Mouse (Mus musculus) liver, embryonic 12.5 days (tissue): ENCODE measurements at regions not wholly inside any gene's neighbourhood (a gene's known extent, or its start where the extent isn't known, plus 50 kb on each side); places are given as distances from the start of the nearest gene placed in this dataset.

Experiments used
- ATAC-seq: fragments of 200-750 bp; cut with Nextera tagmentation; 2 replicates; pipeline ENCODE4 v1.8.0; 2017; ENCODE audit warnings: moderate number of reproducible peaks, mild to moderate bottlenecking, moderate library complexity
- H3K27ac ChIP-seq: fragments of 300-500 bp; sonication (generic); 2 replicates; pipeline ENCODE4 v1.5.1; 2016; ENCODE audit warnings: mild to moderate bottlenecking
- H3K27me3 ChIP-seq: fragments of 300-500 bp; sonication (generic); replicated peaks from 2 replicates; pipeline ENCODE4 v1.6.1; 2016; ENCODE audit warnings: mild to moderate bottlenecking, moderate library complexity
- H3K36me3 ChIP-seq: fragments of 300-500 bp; sonication (generic); 2 replicates; pipeline ENCODE4 v1.6.1; 2016; ENCODE audit warnings: mild to moderate bottlenecking, moderate library complexity
- H3K4me1 ChIP-seq: fragments of 300-500 bp; sonication (generic); 2 replicates; pipeline ENCODE4 v1.6.1; 2016
- H3K4me2 ChIP-seq: fragments of 300-500 bp; sonication (generic); 2 replicates; pipeline ENCODE4 v1.6.1; 2016; ENCODE audit warnings: mild to moderate bottlenecking, moderate library complexity
- H3K4me3 ChIP-seq: fragments of 300-500 bp; sonication (generic); 2 replicates; pipeline ENCODE4 v1.5.1; 2016; ENCODE audit warnings: mild to moderate bottlenecking, moderate library complexity
- H3K9ac ChIP-seq: fragments of 300-500 bp; sonication (generic); 2 replicates; pipeline ENCODE4 v1.6.1; 2016; ENCODE audit warnings: mild to moderate bottlenecking, moderate library complexity
- H3K9me3 ChIP-seq: fragments of 300-500 bp; sonication (generic); replicated peaks from 2 replicates; pipeline ENCODE4 v1.6.1; 2016; ENCODE audit warnings: mild to moderate bottlenecking, moderate library complexity
- WGBS: fragments of 180-500 bp; shearing (Covaris S2); methylation state at CpG from one replicate; pipeline ENCODE4 v1.1.7; 2016; ENCODE audit not compliant: insufficient replicate concordance; 5-methylcytosine and 5-hydroxymethylcytosine counted together

DNA sequence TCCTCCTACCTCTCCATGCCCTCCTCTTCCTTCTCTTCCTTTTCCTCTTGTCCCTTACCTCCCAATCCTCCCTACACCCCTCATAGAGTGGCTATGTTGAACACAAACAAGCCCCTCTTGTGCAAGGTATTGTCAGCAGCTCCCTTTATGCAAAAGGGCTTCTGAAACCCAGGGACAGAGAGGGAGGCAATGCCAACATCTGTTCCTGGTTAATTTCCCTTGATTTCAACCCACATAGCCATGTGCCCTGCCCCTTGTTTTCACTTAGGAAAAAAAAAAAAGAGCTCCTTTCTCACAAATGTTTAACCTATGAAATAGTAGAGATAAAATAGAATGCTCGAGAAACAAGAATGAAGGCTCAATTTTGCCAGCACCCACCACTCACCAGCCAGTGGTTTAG lies 333.5 kb downstream of the Bckdhb start:
- H3K36me3 ChIP-seq = no peaks in the 10 kb centered on the region
- H3K9me3 ChIP-seq = no peaks in the 10 kb centered on the region
- no peak overlapping the region for H3K9ac ChIP-seq
- no peak overlapping the region for H3K4me2 ChIP-seq
- WGBS = 53% methylated on average over 1 of the region's 1 CpGs
- H3K4me1 ChIP-seq = no peaks in the 10 kb centered on the region
- H3K27ac ChIP-seq = no peak overlapping the region
- no peak overlapping the region for H3K4me3 ChIP-seq
- no peaks in the 10 kb centered on the region for H3K27me3 ChIP-seq
- no peak for ATAC-seq

DNA sequence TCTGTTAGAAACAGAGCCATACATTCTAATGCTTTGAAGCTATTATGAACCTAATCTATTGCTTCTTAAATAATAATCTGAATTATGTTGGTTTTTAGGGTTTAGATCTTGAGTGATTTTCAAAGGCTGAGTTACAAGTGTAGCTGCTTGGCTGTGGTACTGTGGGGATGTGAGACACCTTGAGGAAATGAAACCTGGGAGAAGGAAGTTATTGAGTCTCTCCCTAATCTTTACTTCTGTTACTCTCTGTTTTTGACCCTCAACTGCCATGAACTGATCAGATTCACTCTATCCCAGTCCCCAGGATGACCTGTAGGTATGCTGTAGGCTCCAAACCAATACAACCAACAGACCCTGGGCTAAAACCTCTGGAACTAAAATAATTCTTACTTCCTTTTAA lies 334.8 kb downstream of the Bckdhb start:
- ATAC-seq = no peak
- Histone ChIP-seq H3K27me3 (no peaks in the 10 kb centered on the region), H3K4me3 (no peak overlapping the region), H3K36me3 (no peaks in the 10 kb centered on the region), H3K9me3 (no peaks in the 10 kb centered on the region), H3K4me1 (no peaks in the 10 kb centered on the region), H3K27ac (no peak overlapping the region), H3K4me2 (no peak overlapping the region), H3K9ac (no peak overlapping the region)

DNA sequence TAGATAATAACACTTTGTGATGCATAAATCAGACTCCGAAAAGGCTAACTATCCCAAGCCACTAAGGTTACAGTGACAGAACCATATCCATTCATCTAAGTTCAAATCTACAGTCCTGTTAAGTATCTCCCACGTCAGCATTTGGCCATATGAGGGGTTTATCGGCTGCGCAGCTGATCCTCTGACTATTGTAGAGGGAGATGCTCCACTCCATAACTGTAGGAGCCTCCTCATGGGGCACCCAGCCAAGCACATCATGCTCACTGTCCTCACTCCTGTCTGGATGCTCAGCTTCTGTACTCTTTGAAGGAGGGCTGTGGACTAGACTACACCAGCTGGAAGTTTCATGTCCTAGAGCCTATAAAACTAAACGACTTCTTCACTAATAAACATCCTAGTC lies 337.2 kb downstream of the Bckdhb start:
- Histone ChIP-seq H3K9ac (no peak overlapping the region), H3K4me2 (no peak overlapping the region), H3K9me3 (no peaks in the 10 kb centered on the region), H3K27me3 (no peaks in the 10 kb centered on the region), H3K36me3 (no peaks in the 10 kb centered on the region), H3K4me1 (no peaks in the 10 kb centered on the region), H3K4me3 (no peak overlapping the region), H3K27ac (no peak overlapping the region)
- WGBS = 62% methylated on average over 5 of the region's 5 CpGs
- no peak for ATAC-seq

DNA sequence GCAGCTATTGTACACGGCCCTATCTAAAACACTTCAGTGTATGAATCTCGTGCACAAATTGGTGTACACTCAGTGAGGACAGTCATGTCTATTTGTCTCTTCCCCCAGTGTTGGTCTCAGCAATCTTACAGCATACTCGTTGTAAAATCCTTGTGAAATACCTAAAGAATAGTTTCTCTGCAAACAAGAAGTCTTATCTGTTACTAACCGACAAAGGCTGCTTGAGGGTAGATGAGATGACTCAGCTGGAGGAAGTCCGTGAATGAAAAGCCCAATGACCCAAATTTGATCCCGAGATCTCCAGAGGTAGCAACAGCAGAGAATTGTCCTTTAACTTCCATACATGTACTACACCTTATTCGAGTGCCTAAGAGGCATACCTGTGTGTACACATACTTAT lies 342.0 kb downstream of the Bckdhb start:
- H3K4me1 ChIP-seq = no peaks in the 10 kb centered on the region
- H3K9me3 ChIP-seq = no peaks in the 10 kb centered on the region
- H3K9ac ChIP-seq = no peak overlapping the region
- no peak overlapping the region for H3K4me3 ChIP-seq
- H3K36me3 ChIP-seq = no peaks in the 10 kb centered on the region
- H3K27ac ChIP-seq = no peak overlapping the region
- ATAC-seq = no peak
- WGBS = 38% methylated on average over 7 of the region's 7 CpGs
- H3K27me3 ChIP-seq = no peaks in the 10 kb centered on the region
- H3K4me2 ChIP-seq = no peak overlapping the region

DNA sequence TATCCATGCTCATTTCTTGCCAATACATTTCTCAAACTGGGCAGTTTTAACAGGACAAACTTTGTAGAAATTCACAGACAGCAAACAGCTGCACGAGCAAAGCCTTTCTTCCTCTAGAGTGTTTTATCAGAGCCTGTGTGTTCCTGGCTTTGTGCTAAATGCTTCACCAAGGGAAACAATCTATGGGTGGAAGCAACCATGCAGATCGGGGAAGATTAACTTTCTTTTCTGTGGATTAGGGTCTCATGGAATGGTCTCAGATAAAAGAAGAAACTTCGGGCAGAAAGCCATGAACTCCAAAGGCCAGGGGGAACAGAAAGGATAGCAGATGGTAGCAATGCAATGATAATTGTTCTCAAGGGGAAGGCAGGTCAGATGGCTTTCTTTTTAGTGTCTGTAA lies 349.7 kb downstream of the Bckdhb start:
- H3K9me3 ChIP-seq = no peaks in the 10 kb centered on the region
- ATAC-seq = no peak
- 49% methylated on average over 3 of the region's 3 CpGs for WGBS

DNA sequence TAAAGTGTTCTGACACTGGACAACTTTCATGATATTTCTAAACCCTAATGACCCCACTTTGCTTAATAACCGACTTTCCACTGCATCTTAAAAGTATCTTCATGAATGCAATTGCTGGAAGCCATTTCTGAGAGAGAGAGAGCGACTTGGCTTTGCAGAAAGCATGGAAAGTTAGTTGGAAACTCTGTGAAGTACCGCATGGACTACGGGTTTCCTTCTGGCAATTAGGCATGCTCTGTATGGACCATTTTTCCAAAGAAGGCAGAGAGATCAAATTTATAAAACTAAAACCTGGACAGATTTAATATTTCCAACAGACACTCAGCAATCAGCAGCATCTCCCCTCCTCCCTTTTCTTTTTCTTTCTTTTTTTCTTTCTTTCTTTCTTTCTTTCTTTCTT lies 353.4 kb downstream of the Bckdhb start:
- Histone ChIP-seq H3K4me3 (no peak overlapping the region), H3K27me3 (no peaks in the 10 kb centered on the region), H3K9me3 (no peaks in the 10 kb centered on the region), H3K4me2 (no peak overlapping the region), H3K27ac (no peak overlapping the region), H3K36me3 (no peaks in the 10 kb centered on the region), H3K4me1 (no peaks in the 10 kb centered on the region), H3K9ac (no peak overlapping the region)
- 74% methylated on average over 4 of the region's 4 CpGs for WGBS
- no peak for ATAC-seq

More for the DNA sequence above, 349.7 kb downstream of the Bckdhb start:
- no peaks in the 10 kb centered on the region for H3K4me1 ChIP-seq
- H3K27ac ChIP-seq = no peak overlapping the region
- H3K4me2 ChIP-seq = no peak overlapping the region
- H3K9ac ChIP-seq = no peak overlapping the region
- H3K27me3 ChIP-seq = no peaks in the 10 kb centered on the region
- H3K4me3 ChIP-seq = no peak overlapping the region
- no peaks in the 10 kb centered on the region for H3K36me3 ChIP-seq

DNA sequence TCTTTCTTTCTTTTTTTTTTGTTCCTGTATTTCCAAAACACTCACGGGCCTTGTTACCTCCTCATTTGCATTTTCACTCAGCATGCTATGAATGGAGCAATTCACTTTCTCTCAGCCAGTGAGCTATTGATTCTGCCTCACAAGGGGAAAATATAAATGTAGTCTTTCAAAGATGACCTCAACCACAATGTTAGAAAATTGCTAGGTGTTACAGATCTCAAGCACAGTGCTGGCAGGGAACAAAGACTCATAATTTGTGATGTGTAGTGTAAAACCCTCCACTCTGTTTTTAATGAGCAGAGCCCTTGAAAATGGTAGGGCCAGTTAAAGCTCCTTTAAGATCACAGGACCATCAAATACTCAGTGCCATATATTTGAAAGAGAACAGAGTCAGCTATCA lies 353.8 kb downstream of the Bckdhb start:
- Histone ChIP-seq H3K9me3 (no peaks in the 10 kb centered on the region), H3K4me1 (no peaks in the 10 kb centered on the region), H3K9ac (no peak overlapping the region), H3K4me3 (no peak overlapping the region), H3K27ac (no peak overlapping the region), H3K4me2 (no peak overlapping the region), H3K27me3 (no peaks in the 10 kb centered on the region), H3K36me3 (no peaks in the 10 kb centered on the region)
- ATAC-seq = no peak
- WGBS = 67% methylated on average over 1 of the region's 1 CpGs

DNA sequence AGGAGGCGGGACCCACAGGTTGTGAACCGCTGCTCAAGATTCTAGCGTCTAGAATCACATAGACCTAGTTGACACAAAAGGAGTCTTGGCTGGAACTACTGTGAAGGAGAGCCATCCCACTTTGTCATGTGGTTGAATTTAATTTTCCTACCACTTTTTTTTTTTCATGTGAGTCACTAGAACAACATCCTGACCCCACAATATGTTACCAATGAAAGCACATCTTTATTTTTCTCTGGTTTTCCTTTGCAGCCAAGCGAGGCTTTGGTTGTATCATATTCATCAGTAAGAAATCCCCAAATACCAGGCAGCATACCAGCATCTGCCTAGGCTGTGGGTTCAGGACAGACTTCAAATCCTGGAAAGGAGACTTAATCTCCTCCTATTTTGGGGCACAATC lies 356.0 kb downstream of the Bckdhb start:
- no peak overlapping the region for H3K9ac ChIP-seq
- ATAC-seq = no peak
- no peaks in the 10 kb centered on the region for H3K4me1 ChIP-seq
- H3K9me3 ChIP-seq = no peaks in the 10 kb centered on the region
- whole genome bisulfite sequencing = 79% methylated on average over 4 of the region's 4 CpGs
- no peaks in the 10 kb centered on the region for H3K36me3 ChIP-seq
- H3K27ac ChIP-seq = no peak overlapping the region
- no peak overlapping the region for H3K4me3 ChIP-seq
- no peaks in the 10 kb centered on the region for H3K27me3 ChIP-seq
- H3K4me2 ChIP-seq = no peak overlapping the region

DNA sequence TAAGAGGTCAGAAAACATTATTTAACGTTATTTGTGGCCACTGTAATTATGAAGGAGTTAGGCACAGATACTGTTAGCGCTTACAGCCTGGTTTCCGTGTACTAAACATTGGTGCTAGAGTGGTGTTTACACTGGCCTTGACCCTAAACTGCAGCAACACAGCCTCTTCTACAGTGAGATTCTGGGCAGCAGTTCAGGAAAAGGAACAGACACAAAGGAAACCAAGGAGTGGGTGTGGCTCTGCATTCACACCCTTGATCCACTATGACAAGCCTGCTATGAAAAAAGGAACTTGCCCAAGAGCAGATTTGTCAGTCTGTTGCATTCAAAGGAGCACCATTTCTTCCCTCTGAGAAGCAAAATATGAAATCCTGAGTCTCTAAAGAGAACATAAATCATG lies 356.7 kb downstream of the Bckdhb start:
- Histone ChIP-seq H3K4me1 (no peaks in the 10 kb centered on the region), H3K27ac (no peak overlapping the region), H3K4me3 (no peak overlapping the region), H3K9ac (no peak overlapping the region), H3K36me3 (no peaks in the 10 kb centered on the region), H3K27me3 (no peaks in the 10 kb centered on the region), H3K9me3 (no peaks in the 10 kb centered on the region), H3K4me2 (no peak overlapping the region)
- 45% methylated on average over 3 of the region's 3 CpGs for WGBS
- no peak for ATAC-seq

DNA sequence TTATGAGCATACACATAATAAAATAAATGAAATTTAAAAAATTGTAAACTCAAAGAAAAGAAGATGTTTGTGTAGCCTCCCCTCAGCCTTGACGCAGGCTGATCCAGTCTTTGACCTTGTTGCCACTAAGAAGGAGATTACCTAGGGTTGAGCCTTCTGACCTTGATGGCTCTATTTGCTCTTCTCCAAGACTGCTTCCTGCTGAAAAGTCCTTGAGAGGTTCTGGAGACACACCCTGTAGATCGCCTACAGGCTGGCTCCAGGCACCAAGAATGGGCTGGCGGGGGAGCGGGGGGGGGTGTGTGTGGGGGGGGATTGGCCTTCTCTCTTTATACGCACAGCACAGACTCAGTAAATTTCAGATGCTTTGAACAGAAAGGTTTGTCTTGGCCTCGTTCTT lies 358.4 kb downstream of the Bckdhb start:
- Histone ChIP-seq H3K36me3 (no peaks in the 10 kb centered on the region), H3K9me3 (no peaks in the 10 kb centered on the region), H3K9ac (no peak overlapping the region), H3K27me3 (no peaks in the 10 kb centered on the region), H3K4me1 (no peaks in the 10 kb centered on the region), H3K27ac (no peak overlapping the region), H3K4me3 (no peak overlapping the region), H3K4me2 (no peak overlapping the region)
- no peak for ATAC-seq
- WGBS = 76% methylated on average over 4 of the region's 6 CpGs

DNA sequence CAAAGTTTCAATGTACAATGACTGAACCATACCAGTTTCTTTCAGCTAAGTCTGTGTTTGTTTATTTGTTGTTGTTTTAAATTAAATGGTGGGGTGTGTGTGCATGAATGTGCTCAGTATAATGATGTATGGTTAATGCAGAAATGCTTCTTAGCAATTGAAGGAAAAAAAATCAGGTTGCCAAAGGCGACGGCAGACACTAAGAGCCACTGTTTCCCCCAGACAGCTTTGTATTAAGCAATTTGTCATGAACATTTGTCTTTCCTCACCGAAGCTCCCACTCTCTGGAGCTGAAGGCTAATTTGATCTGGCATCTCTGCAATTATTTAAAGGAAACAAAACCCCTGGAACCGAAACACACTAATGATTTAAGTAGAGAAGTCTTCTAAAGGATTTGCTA lies 360.7 kb downstream of the Bckdhb start:
- no peak overlapping the region for H3K27ac ChIP-seq
- no peaks in the 10 kb centered on the region for H3K36me3 ChIP-seq
- 70% methylated on average over 4 of the region's 4 CpGs for WGBS
- no peak overlapping the region for H3K4me2 ChIP-seq
- no peak overlapping the region for H3K4me3 ChIP-seq
- no peaks in the 10 kb centered on the region for H3K9me3 ChIP-seq
- H3K9ac ChIP-seq = no peak overlapping the region
- no peaks in the 10 kb centered on the region for H3K27me3 ChIP-seq
- H3K4me1 ChIP-seq = no peaks in the 10 kb centered on the region
- no peak for ATAC-seq

DNA sequence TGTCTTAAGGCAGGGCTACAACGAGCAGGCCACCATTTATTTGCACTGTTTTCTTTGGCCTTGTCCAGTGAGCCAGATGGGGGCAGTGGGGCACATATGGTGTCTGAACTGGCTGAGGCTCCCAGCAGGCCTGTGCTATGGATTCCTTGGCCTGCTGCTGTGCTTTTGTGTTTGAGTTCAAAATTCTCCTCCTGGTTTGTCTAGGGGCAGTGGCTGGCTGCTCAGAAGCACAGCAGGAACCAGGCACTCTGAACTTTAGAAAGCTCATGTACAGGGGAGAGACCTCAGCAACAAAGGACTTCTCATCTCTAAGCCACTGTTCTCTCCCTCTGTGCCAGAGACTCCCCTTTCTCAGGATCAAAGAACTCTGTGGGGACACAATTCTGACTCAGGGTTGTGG lies 370.9 kb downstream of the Bckdhb start:
- no peaks in the 10 kb centered on the region for H3K36me3 ChIP-seq
- H3K9ac ChIP-seq = no peak overlapping the region
- H3K27me3 ChIP-seq = no peaks in the 10 kb centered on the region
- no peak overlapping the region for H3K4me3 ChIP-seq
- no peaks in the 10 kb centered on the region for H3K9me3 ChIP-seq
- no peak overlapping the region for H3K4me2 ChIP-seq
- H3K4me1 ChIP-seq = no peaks in the 10 kb centered on the region
- ATAC-seq = no peak
- WGBS = 48% methylated on average over 1 of the region's 1 CpGs
- no peak overlapping the region for H3K27ac ChIP-seq

DNA sequence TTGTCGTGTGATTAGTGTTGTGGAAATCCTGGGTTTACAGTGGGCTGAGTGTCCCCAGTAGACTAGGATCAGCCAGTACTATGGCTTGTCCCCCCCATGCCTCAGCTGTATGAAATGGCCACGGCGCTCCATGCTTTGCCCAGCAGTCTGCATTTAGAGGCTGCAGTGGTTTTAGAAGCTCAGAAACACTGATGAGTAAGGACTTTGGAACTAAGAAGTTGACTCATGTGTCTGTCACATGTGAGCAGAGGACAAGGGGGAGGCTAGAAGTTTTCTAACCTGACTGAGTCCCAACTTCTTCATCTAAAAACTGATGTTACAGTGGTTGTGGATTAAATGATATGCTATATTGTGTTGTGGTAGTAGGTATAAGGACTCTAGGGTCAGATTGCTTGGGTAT lies 371.5 kb downstream of the Bckdhb start:
- no peak overlapping the region for H3K4me3 ChIP-seq

More for the DNA sequence above, 371.5 kb downstream of the Bckdhb start:
- Histone ChIP-seq H3K4me1 (no peaks in the 10 kb centered on the region), H3K27me3 (no peaks in the 10 kb centered on the region), H3K36me3 (no peaks in the 10 kb centered on the region), H3K27ac (no peak overlapping the region), H3K9ac (no peak overlapping the region), H3K9me3 (no peaks in the 10 kb centered on the region), H3K4me2 (no peak overlapping the region)
- 70% methylated on average over 3 of the region's 3 CpGs for WGBS
- no peak for ATAC-seq
